Mouse (Mus musculus): ENCODE data around the gene Lrrc27. TPM values are rescaled to one million over a fixed set of nuclear protein-coding genes. Genes with fewer than 3 reads are reported as not detected.

Lrrc27 gene
- polyA plus RNA-seq, 1 experiment: 3.3 TPM

GRCm38 (mm10) chr7:139265634-139266033 lies 52.8 kb downstream of the Lrrc27 start:
- no peaks in the 10 kb centered on the region for H3K27me3 ChIP-seq (replicated peaks; ENCODE audit: control insufficient read depth, insufficient read depth, low read length)
- no peak overlapping the region for H3K4me3 ChIP-seq (ENCODE audit: insufficient read depth, low read depth, low read length)
- TF ChIP-seq CTCF (conservative IDR thresholded peaks at IDR 0.05; ENCODE audit: insufficient read depth, insufficient read length, low read depth, low read length): no peak
- no peak for TF ChIP-seq POLR2A (IDR thresholded peaks at IDR 0.05; ENCODE audit: low read depth, low read length)
- no peak for DNase-seq
- no peak overlapping the region for H3K27ac ChIP-seq (ENCODE audit: insufficient read depth, low read depth, low read length)
- WGBS: 71% methylated on average over 6 of the region's 6 CpGs
- no peaks in the 10 kb centered on the region for H3K4me1 ChIP-seq (ENCODE audit: control insufficient read depth, insufficient read depth, low read length)
- no peaks in the 10 kb centered on the region for H3K36me3 ChIP-seq (ENCODE audit: control insufficient read depth, insufficient read depth, low read length)

GRCm38 (mm10) chr7:139266431-139266830 lies 53.6 kb downstream of the Lrrc27 start:
- TF ChIP-seq POLR2A (IDR thresholded peaks at IDR 0.05; ENCODE audit: low read depth, low read length) (no peak), CTCF (conservative IDR thresholded peaks at IDR 0.05; ENCODE audit: insufficient read depth, insufficient read length, low read depth, low read length) (no peak)
- WGBS: 70% methylated on average over 6 of the region's 6 CpGs
- H3K4me3 ChIP-seq (ENCODE audit: insufficient read depth, low read depth, low read length): no peak overlapping the region
- no peaks in the 10 kb centered on the region for H3K36me3 ChIP-seq (ENCODE audit: control insufficient read depth, insufficient read depth, low read length)
- no peaks in the 10 kb centered on the region for H3K27me3 ChIP-seq (replicated peaks; ENCODE audit: control insufficient read depth, insufficient read depth, low read length)
- peak overlapping the region; percentile 47; the same call in 1 of the 2 replicates for H3K27ac ChIP-seq (ENCODE audit: insufficient read depth, low read depth, low read length)
- no peak for DNase-seq
- no peaks in the 10 kb centered on the region for H3K4me1 ChIP-seq (ENCODE audit: control insufficient read depth, insufficient read depth, low read length)

- Histone ChIP-seq H3K4me3 (ENCODE audit: insufficient read depth, low read depth, low read length) (no peak overlapping the region), H3K27me3 (replicated peaks; ENCODE audit: control insufficient read depth, insufficient read depth, low read length) (no peaks in the 10 kb centered on the region), H3K36me3 (ENCODE audit: control insufficient read depth, insufficient read depth, low read length) (no peaks in the 10 kb centered on the region), H3K27ac (ENCODE audit: insufficient read depth, low read depth, low read length) (peak overlapping the region; percentile 47; the same call in 1 of the 2 replicates), H3K4me1 (ENCODE audit: control insufficient read depth, insufficient read depth, low read length) (no peaks in the 10 kb centered on the region)
- no peak for TF ChIP-seq POLR2A (IDR thresholded peaks at IDR 0.05; ENCODE audit: low read depth, low read length)
- DNase-seq: peak; percentile 37
- WGBS: 65% methylated on average over 8 of the region's 8 CpGs
Measured at GRCm38 (mm10) chr7:139266886-139267870, 54.4 kb downstream of the Lrrc27 start.

GRCm38 (mm10) chr7:139270738-139271137 lies 58.0 kb downstream of the Lrrc27 start:
- WGBS: 95% methylated on average over 1 of the region's 1 CpGs
- Histone ChIP-seq H3K27me3 (replicated peaks; ENCODE audit: control insufficient read depth, insufficient read depth, low read length) (no peaks in the 10 kb centered on the region), H3K27ac (ENCODE audit: insufficient read depth, low read depth, low read length) (no peak overlapping the region), H3K36me3 (ENCODE audit: control insufficient read depth, insufficient read depth, low read length) (no peaks in the 10 kb centered on the region), H3K4me3 (ENCODE audit: insufficient read depth, low read depth, low read length) (no peak overlapping the region), H3K4me1 (ENCODE audit: control insufficient read depth, insufficient read depth, low read length) (peaks cover 10% of the 10 kb centered on the region)
- TF ChIP-seq CTCF (conservative IDR thresholded peaks at IDR 0.05; ENCODE audit: insufficient read depth, insufficient read length, low read depth, low read length): no peak
- no peak for TF ChIP-seq POLR2A (IDR thresholded peaks at IDR 0.05; ENCODE audit: low read depth, low read length)
- DNase-seq: no peak

GRCm38 (mm10) chr7:139271871-139272270 lies 59.1 kb downstream of the Lrrc27 start:
- H3K27ac ChIP-seq (ENCODE audit: insufficient read depth, low read depth, low read length): no peak overlapping the region
- whole genome bisulfite sequencing: 64% methylated on average over 5 of the region's 5 CpGs
- H3K4me1 ChIP-seq (ENCODE audit: control insufficient read depth, insufficient read depth, low read length): peaks cover 10% of the 10 kb centered on the region
- no peak for DNase-seq
- H3K4me3 ChIP-seq (ENCODE audit: insufficient read depth, low read depth, low read length): no peak overlapping the region
- no peaks in the 10 kb centered on the region for H3K36me3 ChIP-seq (ENCODE audit: control insufficient read depth, insufficient read depth, low read length)
- TF ChIP-seq CTCF (conservative IDR thresholded peaks at IDR 0.05; ENCODE audit: insufficient read depth, insufficient read length, low read depth, low read length) (no peak), POLR2A (IDR thresholded peaks at IDR 0.05; ENCODE audit: low read depth, low read length) (no peak)
- H3K27me3 ChIP-seq (replicated peaks; ENCODE audit: control insufficient read depth, insufficient read depth, low read length): no peaks in the 10 kb centered on the region

GRCm38 (mm10) chr7:139272639-139273396 lies 60.0 kb downstream of the Lrrc27 start:
- no peak for TF ChIP-seq CTCF (conservative IDR thresholded peaks at IDR 0.05; ENCODE audit: insufficient read depth, insufficient read length, low read depth, low read length)
- TF ChIP-seq POLR2A (IDR thresholded peaks at IDR 0.05; ENCODE audit: low read depth, low read length): no peak
- peaks cover 10% of the 10 kb centered on the region for H3K4me1 ChIP-seq (ENCODE audit: control insufficient read depth, insufficient read depth, low read length)
- peak; percentile 46 for DNase-seq
- H3K27ac ChIP-seq (ENCODE audit: insufficient read depth, low read depth, low read length): peak overlapping the region; percentile 78
- H3K36me3 ChIP-seq (ENCODE audit: control insufficient read depth, insufficient read depth, low read length): no peaks in the 10 kb centered on the region
- no peaks in the 10 kb centered on the region for H3K27me3 ChIP-seq (replicated peaks; ENCODE audit: control insufficient read depth, insufficient read depth, low read length)
- WGBS: 45% methylated on average over 1 of the region's 1 CpGs
- no peak overlapping the region for H3K4me3 ChIP-seq (ENCODE audit: insufficient read depth, low read depth, low read length)

- Histone ChIP-seq H3K36me3 (ENCODE audit: control insufficient read depth, insufficient read depth, low read length) (no peaks in the 10 kb centered on the region), H3K4me1 (ENCODE audit: control insufficient read depth, insufficient read depth, low read length) (peaks cover 10% of the 10 kb centered on the region), H3K27me3 (replicated peaks; ENCODE audit: control insufficient read depth, insufficient read depth, low read length) (no peaks in the 10 kb centered on the region), H3K4me3 (ENCODE audit: insufficient read depth, low read depth, low read length) (no peak overlapping the region), H3K27ac (ENCODE audit: insufficient read depth, low read depth, low read length) (peak overlapping the region; percentile 78)
- no peak for TF ChIP-seq CTCF (conservative IDR thresholded peaks at IDR 0.05; ENCODE audit: insufficient read depth, insufficient read length, low read depth, low read length)
- TF ChIP-seq POLR2A (IDR thresholded peaks at IDR 0.05; ENCODE audit: low read depth, low read length): no peak
- 3% methylated on average over 2 of the region's 2 CpGs for WGBS
- DNase-seq: peak; percentile 80
Measured at GRCm38 (mm10) chr7:139273397-139273719, 60.6 kb downstream of the Lrrc27 start.

Measured in kidney, adult 2 months (tissue).